Mouse (Mus musculus) bone marrow, adult 2 months (tissue): Measurements from ENCODE around the gene 1110051M20Rik. TPM values are rescaled to one million over a fixed set of nuclear protein-coding genes. Genes with fewer than 3 reads are reported as not detected.

Source experiments
- H3K27ac ChIP-seq: fragments of 200-500 bp; 2 replicates; pipeline ENCODE4 v1.5.1; 2012; ENCODE audit warnings: low read depth, mild to moderate bottlenecking, control low read depth, inconsistent platforms, low read length; ENCODE audit not compliant: control insufficient read depth, poor library complexity, insufficient read depth
- H3K4me1 ChIP-seq: fragments of 200-500 bp; 2 replicates; pipeline ENCODE4 v1.6.1; 2011; ENCODE audit warnings: low read length; ENCODE audit not compliant: control insufficient read depth, insufficient read depth
- H3K4me3 ChIP-seq: fragments of 200-500 bp; replicated peaks from 2 replicates; pipeline ENCODE3; 2011; ENCODE audit warnings: mild to moderate bottlenecking, low read depth, low read length, control low read depth; ENCODE audit not compliant: control insufficient read depth
- CTCF ChIP-seq: fragments of 200-500 bp; IDR thresholded peaks from 2 replicates; pipeline ENCODE4 v1.5.1; 2011; ENCODE audit warnings: low read length, control low read depth; ENCODE audit not compliant: control insufficient read depth, insufficient read depth
- POLR2A ChIP-seq: fragments of 200-500 bp; IDR thresholded peaks from 2 replicates; pipeline ENCODE4 v1.6.1; 2011; ENCODE audit warnings: low read depth, mild to moderate bottlenecking, control low read depth, low read length, borderline replicate concordance; ENCODE audit not compliant: control insufficient read depth
- WGBS: fragments of 180-500 bp; shearing (Covaris S2); methylation state at CpG from one replicate; pipeline ENCODE4 v1.1.7; 2018; 5-methylcytosine and 5-hydroxymethylcytosine counted together
- polyA plus RNA-seq: library from polyadenylated mRNA; stranded (reverse); fragments of >200 nt; gene quantifications from 2 replicates; pipeline ENCODE4 v1.2.4, GENCODE M21; 2011; ENCODE audit warnings: low replicate concordance; ENCODE audit not compliant: missing spikeins, insufficient read depth, insufficient read length

The 1110051M20Rik gene
- polyA plus RNA-seq, 1 experiment, result 7.8 TPM

DNA sequence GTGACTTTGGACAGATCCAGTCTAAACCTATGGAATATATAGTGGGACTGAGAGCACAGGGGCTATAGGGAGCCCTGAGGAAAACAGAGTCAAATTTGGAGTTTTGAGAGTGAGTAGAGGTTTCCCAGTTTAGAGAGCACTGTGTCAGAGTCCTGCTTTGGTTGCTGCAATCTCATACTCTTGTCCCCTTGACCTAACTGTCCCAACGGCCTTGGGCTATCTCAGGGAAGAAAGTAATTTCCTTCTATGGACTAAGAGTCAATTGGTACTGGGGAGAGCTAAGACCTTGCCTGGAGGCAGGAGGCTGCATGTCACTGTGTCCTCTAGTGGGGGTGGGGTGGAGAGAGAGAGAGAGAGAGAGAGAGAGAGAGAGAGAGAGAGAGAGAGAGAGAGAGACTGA, 185.7 kb downstream of the 1110051M20Rik start:
- Histone ChIP-seq H3K27ac (no peak overlapping the region), H3K4me3 (no peak overlapping the region), H3K4me1 (no peaks in the 10 kb centered on the region; the same call in 1 of the 2 replicates)
- TF ChIP-seq CTCF, result no peak
- TF ChIP-seq POLR2A, result no peak
- 54% methylated on average over 1 of the region's 1 CpGs for WGBS

DNA sequence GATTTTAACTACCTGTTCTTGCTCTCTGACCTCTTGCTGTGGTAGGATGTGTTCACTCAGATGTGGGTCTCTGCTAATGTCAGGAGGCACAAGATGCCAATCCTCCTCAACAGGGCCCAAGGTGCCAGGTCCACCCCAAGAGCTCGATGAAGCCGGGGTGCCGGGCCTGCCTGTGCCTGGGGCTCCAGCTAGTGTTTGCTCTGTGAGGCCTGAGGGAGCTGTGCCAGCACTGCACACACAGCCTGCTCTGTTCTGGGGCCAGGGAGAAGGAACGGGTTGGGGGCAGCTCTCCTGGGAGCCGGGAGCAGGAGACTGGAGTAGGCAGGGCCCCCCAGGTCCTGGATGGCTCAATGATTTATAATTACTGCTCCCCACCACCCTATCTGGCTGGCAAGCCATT, 186.4 kb downstream of the 1110051M20Rik start:
- WGBS, result 86% methylated on average over 5 of the region's 5 CpGs
- H3K4me3 ChIP-seq, result no peak overlapping the region
- TF ChIP-seq POLR2A, result no peak
- TF ChIP-seq CTCF, result no peak
- H3K27ac ChIP-seq, result no peak overlapping the region
- no peaks in the 10 kb centered on the region; the same call in 1 of the 2 replicates for H3K4me1 ChIP-seq

DNA sequence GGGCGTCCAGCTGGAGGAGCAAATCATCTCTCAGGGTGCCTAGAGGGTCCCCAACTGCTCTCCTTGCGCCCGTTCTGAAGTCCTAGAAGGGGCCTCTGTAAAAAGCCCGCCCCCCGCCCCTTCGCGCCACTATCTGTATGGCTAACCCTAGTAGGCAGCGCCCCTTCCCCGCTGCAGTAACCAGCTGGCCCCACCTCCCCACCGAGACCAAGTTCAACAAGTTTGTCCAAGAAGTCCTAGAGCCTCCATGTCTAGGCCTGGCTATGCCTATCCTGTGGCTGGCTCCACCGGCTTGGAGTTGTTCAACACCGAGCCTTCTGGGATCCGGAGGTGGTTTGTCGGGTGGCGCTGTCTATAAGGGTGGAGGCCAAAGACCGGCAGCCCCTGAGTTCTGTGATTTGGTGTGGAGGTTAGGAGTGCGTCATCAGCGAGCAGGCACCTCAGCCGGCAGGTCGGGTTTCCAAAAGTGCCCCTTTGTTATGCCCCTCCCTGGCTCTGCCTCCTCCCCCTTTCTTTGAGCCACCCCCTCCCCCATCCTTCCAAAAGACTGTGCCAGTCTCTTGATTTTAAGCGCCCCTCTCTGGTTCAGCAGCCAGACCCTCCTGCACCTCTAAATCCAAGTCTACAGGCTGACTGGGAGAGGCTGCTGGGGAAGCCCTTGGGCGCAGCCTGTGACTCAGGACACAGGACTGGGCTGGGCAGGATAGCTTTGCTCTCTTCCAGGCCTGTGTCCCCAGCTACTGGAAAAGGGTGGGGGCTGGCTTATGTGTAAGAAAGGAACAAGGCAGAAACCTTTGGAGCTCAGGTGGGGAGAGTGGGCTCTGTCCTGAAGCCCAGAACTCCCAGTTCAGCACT, 187.2 kb downstream of the 1110051M20Rik start:
- no peak for TF ChIP-seq CTCF
- TF ChIP-seq POLR2A, result no peak
- no peaks in the 10 kb centered on the region; the same call in 1 of the 2 replicates for H3K4me1 ChIP-seq
- H3K4me3 ChIP-seq, result no peak overlapping the region
- WGBS, result 11% methylated on average over 22 of the region's 22 CpGs
- H3K27ac ChIP-seq, result no peak overlapping the region

DNA sequence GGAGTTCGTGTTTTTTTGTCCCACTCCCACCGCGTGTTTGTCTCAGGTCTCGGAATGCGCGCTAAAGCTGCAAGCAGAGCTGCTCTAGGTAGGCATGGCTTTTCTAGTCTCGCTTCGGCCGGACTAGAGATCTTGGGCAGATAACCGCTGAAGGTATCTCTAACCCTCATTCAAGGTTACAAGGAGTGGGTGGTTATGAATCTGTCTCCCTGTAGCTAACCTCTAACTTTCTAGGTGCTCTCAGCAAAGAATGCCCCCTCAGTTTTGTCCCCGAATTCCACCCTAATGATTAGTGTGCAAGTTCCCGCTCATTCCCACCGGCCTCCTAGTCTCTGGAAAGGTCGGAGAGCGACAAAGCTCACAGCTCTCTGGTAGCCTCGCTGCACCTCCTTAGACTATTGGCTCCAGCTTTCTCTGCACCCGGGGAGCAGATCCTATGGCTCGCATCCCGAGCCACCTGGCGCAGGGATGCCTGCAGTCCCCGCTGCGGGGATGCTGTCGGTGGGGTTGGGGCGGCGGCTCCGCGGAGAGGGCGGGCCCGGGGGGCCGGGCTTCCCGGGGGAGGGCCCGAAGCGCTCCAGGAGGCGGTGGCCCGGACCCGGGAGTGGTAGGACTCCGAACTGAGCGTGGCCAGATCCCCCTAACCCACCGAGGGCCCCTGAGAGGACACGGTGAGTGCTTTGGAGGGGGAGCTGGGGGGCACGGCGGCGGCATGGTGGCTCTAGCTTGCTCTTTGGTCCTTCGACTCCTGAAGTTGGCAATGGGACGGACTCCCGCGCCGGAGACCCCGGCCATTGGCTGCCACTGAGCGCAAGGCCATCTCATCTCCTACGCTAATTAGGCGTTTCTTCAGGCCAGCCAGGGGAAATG, 188.0 kb downstream of the 1110051M20Rik start:
- Histone ChIP-seq H3K27ac (no peak overlapping the region), H3K4me3 (peak overlapping the region; percentile 21)
- TF ChIP-seq POLR2A (no peak), CTCF (no peak)

DNA sequence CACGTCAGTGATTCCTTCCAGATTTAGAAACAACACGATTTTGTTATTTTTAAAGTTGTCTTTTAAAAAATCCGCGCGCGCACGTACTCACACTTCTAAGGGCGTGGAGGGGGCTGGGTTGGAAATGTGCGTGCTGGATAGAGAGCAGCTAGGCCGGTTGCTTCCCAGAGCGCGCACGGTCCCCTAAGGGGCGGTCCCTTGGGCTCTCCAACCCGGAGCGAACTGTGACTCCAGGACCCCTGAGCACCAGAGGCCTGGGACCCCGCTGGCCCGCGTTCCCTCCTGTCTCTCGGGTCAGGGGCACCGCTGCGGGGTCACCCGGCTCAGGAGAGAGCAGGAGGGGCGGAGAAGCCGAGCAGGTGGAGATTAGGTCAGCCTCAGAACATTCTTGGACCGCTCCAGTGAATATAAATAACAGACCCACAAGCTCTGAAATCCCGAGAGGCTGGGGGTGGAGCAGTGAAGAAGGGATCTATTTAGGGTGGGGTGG, 188.8 kb downstream of the 1110051M20Rik start, which contains the start of gene Pacsin3:
Gene Pacsin3, plus strand, starts transcription at position 294 of the 490 bp plus-strand sequence.
- H3K4me3 ChIP-seq, result peak within 1 kb of the TSS; percentile 21
- no peak within 1 kb of the TSS for H3K27ac ChIP-seq
- H3K4me1 ChIP-seq, result no peaks in the 10 kb centered on the region; the same call in 1 of the 2 replicates
- 6% methylated on average over 27 of the region's 27 CpGs for WGBS
- TF ChIP-seq CTCF (no peak), POLR2A (no peak)

More for the DNA sequence above, 188.0 kb downstream of the 1110051M20Rik start:
- WGBS, result 1% methylated on average over 47 of the region's 52 CpGs
- no peaks in the 10 kb centered on the region; the same call in 1 of the 2 replicates for H3K4me1 ChIP-seq

DNA sequence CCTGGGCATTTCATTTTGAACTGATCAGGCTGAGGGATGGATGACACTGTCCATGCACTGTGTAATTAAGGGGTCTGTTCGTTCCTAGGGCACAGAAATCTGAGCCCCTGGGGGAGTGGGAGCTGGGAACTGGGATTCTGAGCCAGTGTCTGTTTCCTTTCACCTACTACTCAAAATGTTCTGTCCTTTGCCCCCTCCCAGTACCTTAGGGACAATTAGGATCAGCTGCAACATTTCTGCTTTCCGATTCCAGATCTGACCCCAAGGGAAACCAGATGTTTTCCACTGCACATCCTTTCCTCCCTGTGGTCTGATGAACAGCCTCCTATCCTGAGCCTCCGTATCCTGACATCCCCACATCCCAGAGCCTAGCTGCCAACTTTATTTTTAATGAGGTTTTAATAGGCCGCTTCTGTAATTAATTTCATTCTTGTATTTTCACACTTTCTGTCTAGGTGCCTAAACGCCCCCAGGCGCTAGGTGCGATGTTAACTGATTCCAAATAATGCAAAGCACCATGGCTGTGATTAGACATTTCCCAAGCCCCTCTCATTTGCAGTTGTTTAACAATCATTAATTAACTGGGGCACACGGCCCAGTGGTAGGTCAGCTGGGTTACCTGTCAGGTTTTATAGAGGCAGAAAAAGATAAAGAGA, 189.7 kb downstream of the 1110051M20Rik start:
- no peak for TF ChIP-seq POLR2A
- no peak for TF ChIP-seq CTCF
- no peak overlapping the region for H3K27ac ChIP-seq
- no peaks in the 10 kb centered on the region; the same call in 1 of the 2 replicates for H3K4me1 ChIP-seq
- 59% methylated on average over 8 of the region's 8 CpGs for WGBS
- no peak overlapping the region for H3K4me3 ChIP-seq

DNA sequence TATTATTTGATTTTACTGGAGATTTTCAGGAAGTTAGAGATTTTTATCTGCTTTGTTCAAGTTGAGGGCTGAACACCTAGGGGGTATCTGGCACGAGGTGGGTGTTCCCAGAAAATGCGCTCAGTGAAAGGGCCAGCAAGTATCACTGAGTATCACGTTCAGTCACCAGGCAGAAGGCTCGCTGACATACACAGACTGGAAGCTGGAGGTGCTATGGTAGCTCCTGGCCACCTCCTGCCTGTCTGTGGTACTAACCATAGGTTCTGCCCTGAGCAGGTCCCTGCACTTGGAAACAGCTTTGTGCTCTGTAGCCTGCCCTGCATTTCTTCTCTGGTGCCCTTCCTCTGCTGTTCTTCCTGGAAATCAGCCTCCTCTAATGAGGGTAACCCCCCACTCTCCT, 192.0 kb downstream of the 1110051M20Rik start:
- TF ChIP-seq CTCF, result no peak
- TF ChIP-seq POLR2A, result no peak
- WGBS, result 63% methylated on average over 4 of the region's 4 CpGs

DNA sequence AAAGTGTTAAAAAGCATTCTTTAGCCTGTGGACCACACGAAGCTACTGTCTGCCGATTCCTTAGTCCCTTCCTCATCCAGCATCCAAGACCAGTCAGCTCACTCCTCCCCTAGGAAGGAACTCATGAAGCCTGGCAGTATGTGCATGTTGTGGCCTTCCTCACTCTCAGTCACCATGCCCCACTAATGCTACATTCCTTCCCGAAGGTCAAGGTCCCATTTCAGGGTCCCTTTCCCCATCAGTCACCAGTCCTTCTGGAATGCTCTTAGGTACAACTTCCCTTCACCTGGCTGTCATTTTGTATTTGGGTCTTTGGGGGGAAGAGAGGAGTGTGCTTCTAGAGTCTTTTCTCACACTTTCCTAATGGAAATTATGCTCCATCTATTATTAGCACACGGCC, 192.5 kb downstream of the 1110051M20Rik start:
- Histone ChIP-seq H3K4me1 (no peaks in the 10 kb centered on the region; the same call in 1 of the 2 replicates), H3K27ac (no peak overlapping the region), H3K4me3 (no peak overlapping the region)
- TF ChIP-seq POLR2A (no peak), CTCF (no peak)
- 72% methylated on average over 4 of the region's 4 CpGs for WGBS

More for the DNA sequence above, 192.0 kb downstream of the 1110051M20Rik start:
- Histone ChIP-seq H3K4me3 (no peak overlapping the region), H3K27ac (no peak overlapping the region), H3K4me1 (no peaks in the 10 kb centered on the region; the same call in 1 of the 2 replicates)
